Mouse (Mus musculus) midbrain, embryonic 11.5 days (tissue): ENCODE data around the gene Rgs6. TPM values are rescaled to one million over a fixed set of nuclear protein-coding genes. Genes with fewer than 3 reads are reported as not detected.

Source experiments
- ATAC-seq: fragments of 200-750 bp; cut with Nextera tagmentation; 2 replicates; pipeline ENCODE4 v1.8.0; 2017; ENCODE audit warnings: moderate TSS enrichment, moderate library complexity; ENCODE audit not compliant: low FRiP score
- DNase-seq: peaks from one replicate; pipeline ENCODE4 v3.0.0; 2015; ENCODE audit warnings: low spot score; ENCODE audit errors: missing footprints
- H3K27ac ChIP-seq: fragments of 300-500 bp; sonication (generic); 2 replicates; pipeline ENCODE4 v1.5.1; 2014; ENCODE audit warnings: low read depth, low read length
- H3K27me3 ChIP-seq: fragments of 300-500 bp; sonication (generic); 2 replicates; pipeline ENCODE4 v1.6.1; 2014; ENCODE audit warnings: mild to moderate bottlenecking, low read length, moderate library complexity, mixed read lengths; ENCODE audit not compliant: control insufficient read depth, insufficient read depth
- H3K36me3 ChIP-seq: fragments of 300-500 bp; sonication (generic); 2 replicates; pipeline ENCODE4 v1.6.1; 2014; ENCODE audit warnings: mild to moderate bottlenecking, low read length, moderate library complexity, mixed read lengths; ENCODE audit not compliant: control insufficient read depth, insufficient read depth
- H3K4me1 ChIP-seq: fragments of 300-500 bp; sonication (generic); 2 replicates; pipeline ENCODE4 v1.6.1; 2014; ENCODE audit warnings: low read length; ENCODE audit not compliant: control insufficient read depth, insufficient read depth
- H3K4me2 ChIP-seq: fragments of 300-500 bp; sonication (generic); 2 replicates; pipeline ENCODE4 v1.6.1; 2014; ENCODE audit warnings: mild to moderate bottlenecking, moderate library complexity
- H3K4me3 ChIP-seq: fragments of 300-500 bp; sonication (generic); 2 replicates; pipeline ENCODE4 v1.5.1; 2014; ENCODE audit warnings: low read depth, low read length
- H3K9ac ChIP-seq: fragments of 300-500 bp; sonication (generic); 2 replicates; pipeline ENCODE4 v1.6.1; 2014; ENCODE audit warnings: low read length
- H3K9me3 ChIP-seq: fragments of 300-500 bp; sonication (generic); 2 replicates; pipeline ENCODE4 v1.6.1; 2016; ENCODE audit warnings: low read length; ENCODE audit not compliant: control insufficient read depth
- WGBS: fragments of 180-500 bp; shearing (Covaris S2); extraction: QIAGEN DNeasy Blood & Tissue Kit; methylation state at CpG from one replicate; pipeline ENCODE4 v1.1.7; 2014; 5-methylcytosine and 5-hydroxymethylcytosine counted together
- polyA plus RNA-seq: library from polyadenylated mRNA; unstranded; fragments of >200 nt; fragmentation: Nextera tagmentation; extraction: Ambion mirVana; gene quantifications from 2 replicates; pipeline ENCODE4 v1.2.1, GENCODE M21; 2014

Gene Rgs6
- polyA plus RNA-seq, 1 experiment from 2014 or later, result 0.64 TPM

DNA sequence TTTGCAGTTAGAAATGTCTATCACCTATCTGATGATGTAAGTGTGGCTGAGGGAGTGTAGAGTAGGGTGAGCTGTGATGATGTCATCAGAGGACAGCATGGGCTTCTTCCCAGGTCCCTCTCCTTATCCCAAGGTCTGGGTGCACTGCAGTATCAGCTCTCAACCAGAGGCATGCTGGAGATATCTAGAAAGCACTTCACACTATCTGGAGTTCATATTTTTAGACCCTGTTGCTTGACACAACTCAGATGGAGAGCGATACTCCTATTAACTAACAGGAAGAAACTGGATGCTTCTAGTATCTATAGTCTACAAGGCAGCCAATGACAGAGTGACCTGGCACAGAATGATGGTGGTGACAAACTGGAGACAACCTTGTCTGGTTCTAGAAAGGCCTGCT is 250.5 kb downstream of the Rgs6 start:
- H3K27me3 ChIP-seq, result no peaks in the 10 kb centered on the region
- no peaks in the 10 kb centered on the region for H3K36me3 ChIP-seq
- H3K4me1 ChIP-seq, result no peaks in the 10 kb centered on the region
- H3K9ac ChIP-seq, result no peak overlapping the region
- DNase-seq, result no peak
- WGBS, result 92% methylated on average over 1 of the region's 1 CpGs
- H3K9me3 ChIP-seq, result no peaks in the 10 kb centered on the region
- no peak overlapping the region for H3K4me3 ChIP-seq
- no peak overlapping the region for H3K4me2 ChIP-seq
- no peak overlapping the region for H3K27ac ChIP-seq
- ATAC-seq, result no peak

- Histone ChIP-seq H3K9me3 (no peaks in the 10 kb centered on the region), H3K27me3 (no peaks in the 10 kb centered on the region), H3K27ac (no peak overlapping the region), H3K4me2 (no peak overlapping the region), H3K9ac (no peak overlapping the region), H3K36me3 (no peaks in the 10 kb centered on the region), H3K4me1 (no peaks in the 10 kb centered on the region), H3K4me3 (no peak overlapping the region)
- 76% methylated on average over 6 of the region's 6 CpGs for WGBS
- DNase-seq, result no peak
- ATAC-seq, result no peak
Observed at GRCm38 (mm10) chr12:82841566-82841965, 253.5 kb downstream of the Rgs6 start.

GRCm38 (mm10) chr12:82848304-82848872 is 260.3 kb downstream of the Rgs6 start:
- no peak overlapping the region for H3K4me2 ChIP-seq
- H3K4me3 ChIP-seq, result no peak overlapping the region
- no peaks in the 10 kb centered on the region for H3K9me3 ChIP-seq
- no peak for DNase-seq
- 90% methylated on average over 3 of the region's 3 CpGs for WGBS
- no peaks in the 10 kb centered on the region for H3K4me1 ChIP-seq
- ATAC-seq, result no peak
- H3K36me3 ChIP-seq, result no peaks in the 10 kb centered on the region
- no peaks in the 10 kb centered on the region for H3K27me3 ChIP-seq
- H3K27ac ChIP-seq, result no peak overlapping the region
- no peak overlapping the region for H3K9ac ChIP-seq

GRCm38 (mm10) chr12:82854902-82855301 is 266.8 kb downstream of the Rgs6 start:
- no peaks in the 10 kb centered on the region for H3K4me1 ChIP-seq
- no peaks in the 10 kb centered on the region for H3K36me3 ChIP-seq
- H3K4me3 ChIP-seq, result no peak overlapping the region
- no peaks in the 10 kb centered on the region for H3K9me3 ChIP-seq
- no peaks in the 10 kb centered on the region for H3K27me3 ChIP-seq
- WGBS, result 86% methylated on average over 5 of the region's 5 CpGs
- DNase-seq, result no peak
- no peak overlapping the region for H3K27ac ChIP-seq
- H3K9ac ChIP-seq, result no peak overlapping the region
- ATAC-seq, result peak; percentile 19; the same call in 1 of the 2 replicates
- no peak overlapping the region for H3K4me2 ChIP-seq

GRCm38 (mm10) chr12:82855333-82856107 is 267.4 kb downstream of the Rgs6 start:
- Histone ChIP-seq H3K9ac (no peak overlapping the region), H3K27ac (no peak overlapping the region), H3K4me1 (no peaks in the 10 kb centered on the region), H3K27me3 (no peaks in the 10 kb centered on the region), H3K9me3 (no peaks in the 10 kb centered on the region), H3K4me2 (no peak overlapping the region), H3K36me3 (no peaks in the 10 kb centered on the region), H3K4me3 (no peak overlapping the region)
- WGBS, result 74% methylated on average over 4 of the region's 4 CpGs
- ATAC-seq (no peak), DNase-seq (no peak)

DNA sequence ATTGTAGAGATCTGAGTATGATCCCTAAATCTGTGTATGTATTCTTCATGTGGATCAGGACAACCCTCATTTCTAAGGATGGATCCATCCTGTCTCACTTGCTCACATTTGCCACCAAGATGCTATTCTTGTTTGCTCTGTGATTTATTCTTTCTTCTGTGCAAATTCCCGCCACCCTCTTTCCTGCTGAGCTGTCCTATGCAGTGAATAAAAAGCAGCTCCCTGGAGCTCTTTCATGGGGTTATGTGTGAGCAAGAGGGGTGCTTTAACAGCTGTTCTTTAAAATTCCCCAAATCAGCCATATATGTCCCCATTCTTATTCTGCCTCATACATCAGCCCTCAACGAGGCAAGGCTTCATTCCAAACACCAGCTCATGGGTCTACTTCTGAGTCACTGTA is 277.6 kb downstream of the Rgs6 start:
- DNase-seq, result no peak
- no peaks in the 10 kb centered on the region for H3K9me3 ChIP-seq
- no peak overlapping the region for H3K4me2 ChIP-seq
- no peak overlapping the region for H3K27ac ChIP-seq
- H3K9ac ChIP-seq, result no peak overlapping the region
- H3K4me3 ChIP-seq, result no peak overlapping the region
- no peaks in the 10 kb centered on the region for H3K36me3 ChIP-seq
- WGBS, result 84% methylated on average over 2 of the region's 2 CpGs
- no peaks in the 10 kb centered on the region for H3K4me1 ChIP-seq
- H3K27me3 ChIP-seq, result no peaks in the 10 kb centered on the region
- no peak for ATAC-seq

DNA sequence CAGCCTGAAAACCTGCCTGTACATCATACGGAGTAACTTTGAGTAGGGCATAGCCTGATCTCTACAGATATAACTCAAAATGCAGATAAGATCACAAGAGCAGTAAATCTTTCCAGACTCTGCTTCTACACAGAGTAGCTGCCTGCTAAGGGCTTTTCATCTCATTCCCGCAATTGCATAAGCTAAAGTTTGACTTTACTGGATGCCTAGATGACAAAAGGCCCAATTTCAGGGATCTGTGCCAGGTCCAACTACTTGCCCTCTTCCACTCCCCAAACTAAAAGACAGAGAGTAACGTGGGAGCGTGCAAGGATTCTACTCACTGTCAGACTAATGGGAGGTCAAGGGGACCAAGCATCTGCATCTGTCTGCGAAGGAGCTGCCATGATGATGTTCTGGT is 292.6 kb downstream of the Rgs6 start:
- Histone ChIP-seq H3K9ac (no peak overlapping the region), H3K36me3 (no peaks in the 10 kb centered on the region), H3K27ac (no peak overlapping the region), H3K27me3 (no peaks in the 10 kb centered on the region), H3K4me2 (no peak overlapping the region), H3K9me3 (no peaks in the 10 kb centered on the region), H3K4me3 (no peak overlapping the region), H3K4me1 (no peaks in the 10 kb centered on the region)
- DNase-seq (no peak), ATAC-seq (no peak)
- 96% methylated on average over 5 of the region's 5 CpGs for WGBS

- H3K36me3 ChIP-seq, result no peaks in the 10 kb centered on the region
- no peak overlapping the region for H3K4me3 ChIP-seq
- 80% methylated on average over 1 of the region's 1 CpGs for WGBS
- H3K4me1 ChIP-seq, result no peaks in the 10 kb centered on the region
- H3K27ac ChIP-seq, result no peak overlapping the region
- DNase-seq (no peak), ATAC-seq (no peak)
- no peaks in the 10 kb centered on the region for H3K27me3 ChIP-seq
- no peak overlapping the region for H3K9ac ChIP-seq
- no peak overlapping the region for H3K4me2 ChIP-seq
- H3K9me3 ChIP-seq, result no peaks in the 10 kb centered on the region
Observed at GRCm38 (mm10) chr12:82883079-82883478, 295.0 kb downstream of the Rgs6 start.

DNA sequence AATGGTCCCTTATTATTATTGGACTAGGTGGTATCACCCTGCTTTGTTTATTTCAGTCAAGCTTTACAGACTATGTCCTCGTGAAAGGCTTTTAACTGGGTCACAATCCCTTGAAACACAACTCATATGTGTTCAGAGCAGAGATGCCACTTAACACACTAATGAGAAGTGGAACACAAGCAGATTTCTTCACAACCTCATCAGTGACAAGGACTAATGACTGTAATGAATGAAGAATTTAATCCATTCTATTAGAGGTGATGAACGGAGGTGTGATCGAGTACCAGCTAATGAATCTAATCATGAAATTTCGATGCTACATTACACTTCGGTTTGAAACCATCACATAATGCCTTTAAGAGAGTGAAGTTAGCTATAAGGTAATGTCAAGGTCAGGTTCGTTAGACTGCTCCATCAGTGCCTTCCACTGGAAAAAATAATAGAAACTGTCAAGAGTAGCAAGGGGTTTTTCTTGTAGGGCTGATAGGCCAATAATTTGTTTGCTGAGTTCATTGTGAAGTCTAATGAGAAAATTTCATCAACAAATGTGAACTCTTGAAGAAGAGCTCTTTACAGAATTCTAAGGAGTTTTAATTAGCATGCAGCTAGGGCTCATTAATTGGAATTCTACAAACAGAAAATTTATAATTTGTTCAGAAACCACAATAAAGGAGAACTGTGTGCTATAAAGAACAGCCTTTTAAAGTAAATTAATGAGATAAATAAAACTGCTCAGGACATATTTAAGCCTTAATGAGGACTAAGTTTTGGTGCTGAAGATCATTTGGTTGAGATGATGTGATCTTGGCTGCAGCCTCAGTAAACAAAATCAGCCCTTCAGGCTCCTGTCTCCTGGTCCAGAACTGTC is 307.1 kb downstream of the Rgs6 start:
- H3K9me3 ChIP-seq, result no peaks in the 10 kb centered on the region
- DNase-seq (no peak), ATAC-seq (no peak)
- 88% methylated on average over 6 of the region's 6 CpGs for WGBS
- H3K27me3 ChIP-seq, result no peaks in the 10 kb centered on the region
- H3K27ac ChIP-seq, result no peak overlapping the region
- H3K4me1 ChIP-seq, result no peaks in the 10 kb centered on the region
- no peaks in the 10 kb centered on the region for H3K36me3 ChIP-seq
- no peak overlapping the region for H3K4me3 ChIP-seq
- H3K9ac ChIP-seq, result no peak overlapping the region
- no peak overlapping the region for H3K4me2 ChIP-seq
